Mouse (Mus musculus) cerebellum, postnatal 14 days (tissue): ENCODE results near the gene Ric3.

Experiments
- DNase-seq, 2 experiments: peaks; one replicate each; pipeline ENCODE4 v3.0.0; 2021; ENCODE audit warnings: mixed read lengths in 2 of 2

Gene Ric3

DNA sequence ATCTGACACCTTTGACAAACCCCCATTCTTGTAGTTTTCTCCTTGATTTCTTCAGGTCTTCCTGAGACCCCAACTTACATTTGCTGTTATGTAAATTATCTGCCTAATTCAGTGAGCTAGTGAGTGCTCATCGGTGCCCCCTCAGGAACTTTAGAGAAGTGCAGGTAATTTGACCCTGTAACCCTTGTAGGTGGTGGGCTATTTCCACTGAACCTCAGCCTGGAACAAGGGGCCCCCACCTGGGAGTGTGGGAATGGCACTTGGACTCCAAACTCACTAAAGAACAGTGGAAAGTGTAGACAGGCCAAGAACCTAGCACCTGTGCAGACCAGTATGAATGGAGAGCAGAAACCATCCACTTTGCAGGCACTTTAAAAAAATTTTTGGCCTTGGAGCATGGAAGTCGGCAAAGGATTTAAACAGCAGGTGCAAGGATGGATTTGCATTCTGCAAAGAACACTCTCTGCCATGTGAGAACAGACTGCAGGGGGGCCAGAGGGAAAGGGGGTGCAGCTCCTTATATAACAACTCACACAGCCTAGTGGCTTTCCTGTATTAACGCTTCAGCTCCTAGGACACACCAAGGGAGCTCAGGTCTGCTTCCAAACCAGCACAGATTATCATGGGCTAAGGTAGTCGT, 82.7 kb downstream of the Ric3 start:
- peak; percentile 72 to 77 for DNase-seq

DNA sequence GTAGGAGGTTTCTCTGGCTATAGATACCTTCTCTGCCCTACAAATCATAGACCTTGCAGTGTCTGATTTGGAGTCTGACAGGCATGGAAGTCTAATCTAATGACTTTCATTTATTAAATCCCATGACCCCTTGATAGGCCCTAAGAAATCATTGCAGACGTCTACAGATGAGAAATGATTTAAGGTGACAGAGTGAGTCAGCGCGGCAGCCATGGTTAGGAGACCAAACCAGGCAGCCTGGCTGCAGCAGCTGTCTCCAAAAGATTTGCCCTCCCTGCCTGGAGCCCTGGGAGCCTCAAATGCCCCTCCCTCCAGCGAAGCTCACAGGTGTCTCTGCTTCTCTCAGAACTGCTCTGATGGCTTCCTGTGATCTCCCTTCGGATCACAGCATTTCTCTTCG, 87.0 kb downstream of the Ric3 start:
- DNase-seq, result no peak

DNA sequence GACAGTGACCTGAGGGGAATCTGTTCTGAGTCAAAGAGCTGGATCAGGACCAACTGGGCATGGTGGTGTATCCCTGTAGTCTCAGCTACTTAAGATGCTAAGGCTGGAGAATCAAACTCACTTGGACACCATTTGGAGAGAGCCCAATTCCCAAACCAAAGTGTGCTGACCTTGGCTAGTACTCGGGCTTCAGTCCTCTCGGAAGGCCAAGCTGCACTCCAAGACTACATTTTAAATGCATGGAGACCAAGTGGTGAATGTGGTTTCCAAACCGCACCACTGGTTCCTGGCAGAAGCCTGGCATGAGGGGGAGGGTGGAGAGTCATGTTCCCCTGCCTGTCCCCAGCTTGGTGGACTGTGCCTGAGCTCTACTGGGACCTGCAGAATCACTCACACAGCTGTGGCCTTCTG, 89.2 kb downstream of the Ric3 start:
- peak; percentile 47 to 57 for DNase-seq

DNA sequence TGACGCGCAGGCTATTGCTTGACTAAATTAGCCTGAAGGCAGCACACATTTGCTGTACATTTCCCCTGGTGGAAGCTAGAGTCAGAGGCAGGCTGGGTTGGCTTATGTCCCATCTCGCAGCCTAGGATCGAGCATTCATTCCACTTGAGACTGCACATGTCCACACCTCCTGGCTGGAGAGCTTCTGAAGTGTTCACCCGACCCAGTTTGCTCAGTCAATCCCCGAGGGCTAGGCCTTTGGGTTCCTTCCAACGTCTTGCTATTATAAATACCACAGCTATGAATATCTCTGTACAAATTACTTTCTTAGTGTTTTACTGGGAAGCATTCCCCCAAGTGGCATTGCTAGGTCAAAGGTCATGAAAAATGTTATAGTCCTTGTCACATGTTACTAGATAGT, 89.9 kb downstream of the Ric3 start:
- DNase-seq, result peak; percentile 29 to 37

DNA sequence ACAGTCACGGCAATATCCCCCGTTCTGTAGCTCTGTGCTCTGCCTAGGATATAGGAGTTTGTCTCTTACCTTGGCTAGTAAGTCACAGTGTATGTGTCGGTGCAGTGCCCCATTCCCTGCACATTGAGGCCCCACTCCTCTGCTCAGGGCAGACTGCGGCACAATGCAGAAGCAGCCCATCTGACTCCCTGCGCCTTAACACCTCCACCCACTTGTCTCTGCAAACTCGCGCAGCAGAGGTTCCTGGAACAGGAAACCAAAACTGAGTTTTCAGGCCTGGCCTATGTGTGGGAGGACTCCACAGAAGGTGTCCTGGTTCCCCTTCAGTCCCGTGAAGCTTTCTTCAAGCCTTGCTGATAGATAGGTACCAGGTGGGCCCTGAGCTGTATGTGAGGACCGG, 91.9 kb downstream of the Ric3 start:
- DNase-seq, result no peak

DNA sequence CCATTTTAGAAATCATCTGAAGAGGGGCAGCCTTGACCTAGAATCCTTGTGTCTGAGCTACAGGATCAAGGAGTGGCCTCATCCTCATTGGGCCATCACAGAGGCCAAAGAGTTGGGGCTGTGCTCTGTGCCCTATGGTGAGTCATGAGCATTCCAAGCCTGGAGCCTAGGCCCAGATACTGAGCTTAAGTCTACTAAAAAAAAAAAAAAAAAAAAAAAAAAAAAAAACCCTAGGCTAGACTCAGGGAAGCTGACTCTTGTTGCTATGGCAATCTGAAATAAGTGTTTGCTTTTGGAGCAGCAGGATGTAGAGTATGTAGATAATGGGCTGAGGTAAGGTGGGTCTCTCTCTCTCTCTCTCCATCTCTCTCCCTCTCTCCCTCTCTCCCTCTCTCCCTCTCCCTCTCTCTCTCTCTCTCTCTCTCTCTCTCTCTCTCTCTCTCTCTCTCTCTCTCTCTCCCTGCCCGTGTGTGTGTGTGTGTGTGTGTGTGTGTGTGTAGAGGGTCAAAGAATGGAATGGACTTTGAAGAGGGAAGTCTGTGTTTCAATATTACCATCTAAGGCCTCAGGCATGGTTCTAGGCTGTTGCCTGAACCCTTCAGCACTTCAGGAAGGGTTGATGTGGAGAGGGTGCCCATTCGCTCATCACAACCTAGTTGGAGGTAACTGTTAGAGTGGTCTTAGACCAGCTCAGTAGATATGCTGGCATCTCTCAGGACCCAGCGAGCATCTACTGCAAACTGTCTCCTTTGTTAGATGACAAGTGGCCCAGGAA, 97.0 kb downstream of the Ric3 start:
- DNase-seq, result no peak
